Mouse (Mus musculus) CH12.LX (cell line): Measurements from ENCODE around the gene Mapk1ip1. TPM values are rescaled to one million over a fixed set of nuclear protein-coding genes. Genes with fewer than 3 reads are reported as not detected.

ENCODE experiments used
- DNase-seq: peaks from one replicate; pipeline ENCODE4 v3.0.0-alpha.2; 2013; ENCODE audit errors: extremely low read depth
- H3K27ac ChIP-seq: 2 replicates; pipeline ENCODE4 v1.5.1; 2012; ENCODE audit warnings: low read depth, mild to moderate bottlenecking, control low read depth, moderate library complexity; ENCODE audit not compliant: insufficient read depth
- H3K27me3 ChIP-seq: replicated peaks from 2 replicates; pipeline ENCODE3; 2012; ENCODE audit warnings: inconsistent platforms
- H3K36me3 ChIP-seq, 2 experiments: replicated peaks in 1 of 2; 2 replicates each; pipeline versions ENCODE3 to v1.6.1; 2012; ENCODE audit warnings: inconsistent platforms in 1 of 2, low read length in 1 of 2, mild to moderate bottlenecking in 1 of 2, mixed read lengths in 1 of 2, moderate library complexity in 1 of 2; ENCODE audit not compliant: control insufficient read depth in 1 of 2, insufficient read depth in 1 of 2
- H3K4me1 ChIP-seq, 2 experiments: 2 replicates each; pipeline ENCODE4 v1.6.1; 2012; ENCODE audit warnings: inconsistent platforms in 1 of 2, moderate library complexity in 1 of 2; ENCODE audit not compliant: insufficient read depth in 2 of 2, control insufficient read depth in 1 of 2
- H3K4me2 ChIP-seq: 2 replicates; pipeline ENCODE4 v1.6.1; 2012; ENCODE audit warnings: low read depth, mild to moderate bottlenecking, control low read depth; ENCODE audit not compliant: poor library complexity, insufficient read depth, severe bottlenecking
- H3K4me3 ChIP-seq, 3 experiments: fragments of 150-350 bp in 1 of 3; sonication (generic) in 1 of 3; replicated peaks in 1 of 3; 2 replicates each; pipeline versions ENCODE3 to v1.5.1; 2011 to 2012; ENCODE audit warnings: low read depth in 2 of 3, low read length in 2 of 3, mild to moderate bottlenecking in 2 of 3, moderate library complexity in 2 of 3, control low read depth in 1 of 3, improper control_type of control experiment in 1 of 3, inconsistent platforms in 1 of 3, mixed read lengths in 1 of 3; ENCODE audit not compliant: poor library complexity in 1 of 3
- H3K79me2 ChIP-seq: replicated peaks from 2 replicates; pipeline ENCODE4 v1.6.1; 2012; ENCODE audit warnings: mild to moderate bottlenecking, moderate library complexity; ENCODE audit not compliant: control insufficient read depth, poor library complexity, insufficient read depth, severe bottlenecking; ENCODE audit errors: extremely low read depth
- H3K9ac ChIP-seq: 2 replicates; pipeline ENCODE4 v1.6.1; 2012; ENCODE audit warnings: low read depth, mild to moderate bottlenecking, control low read depth, moderate library complexity; ENCODE audit not compliant: insufficient read depth
- H3K9me3 ChIP-seq: replicated peaks from 2 replicates; pipeline ENCODE3; 2012; ENCODE audit warnings: low read length, inconsistent platforms, mixed read lengths
- BHLHE40 ChIP-seq: IDR thresholded peaks from 2 replicates; pipeline ENCODE4 v1.6.1; 2011; ENCODE audit warnings: mild to moderate bottlenecking, low read depth, low read length, improper control_type of control experiment
- CHD1 ChIP-seq: IDR thresholded peaks from 2 replicates; pipeline ENCODE4 v1.6.1; 2012; ENCODE audit warnings: low read depth, low read length, improper control_type of control experiment, inconsistent platforms
- CHD2 ChIP-seq: IDR thresholded peaks from 2 replicates; pipeline ENCODE4 v1.6.1; 2011; ENCODE audit warnings: low read length, improper control_type of control experiment
- CTCF ChIP-seq, 2 experiments: IDR thresholded peaks in 1 of 2; conservative IDR thresholded peaks in 1 of 2; 2 replicates each; pipeline ENCODE4 v1.5.1; 2011 to 2012; ENCODE audit warnings: low read depth in 2 of 2, low read length in 2 of 2, improper control_type of control experiment in 1 of 2, inconsistent platforms in 1 of 2, mild to moderate bottlenecking in 1 of 2, moderate library complexity in 1 of 2
- E2F4 ChIP-seq: IDR thresholded peaks from 2 replicates; pipeline ENCODE4 v1.6.1; 2011; ENCODE audit warnings: low read depth, low read length, improper control_type of control experiment; ENCODE audit not compliant: insufficient replicate concordance
- ELF1 ChIP-seq: IDR thresholded peaks from 2 replicates; pipeline ENCODE4 v1.6.1; 2014; ENCODE audit warnings: low read depth, mild to moderate bottlenecking, inconsistent platforms, low read length, improper control_type of control experiment
- EP300 ChIP-seq: IDR thresholded peaks from 2 replicates; pipeline ENCODE4 v1.6.1; 2011; ENCODE audit warnings: low read length, improper control_type of control experiment
- GABPA ChIP-seq: IDR thresholded peaks from 2 replicates; pipeline ENCODE4 v1.6.1; 2012; ENCODE audit warnings: low read depth, low read length, improper control_type of control experiment, inconsistent platforms; ENCODE audit not compliant: insufficient replicate concordance
- IRF4 ChIP-seq: IDR thresholded peaks from 2 replicates; pipeline ENCODE4 v1.6.1; 2014; ENCODE audit warnings: low read depth, mild to moderate bottlenecking, inconsistent platforms, low read length, improper control_type of control experiment
- JUN ChIP-seq: IDR thresholded peaks from 2 replicates; pipeline ENCODE4 v1.6.1; 2011; ENCODE audit warnings: low read depth, mild to moderate bottlenecking, low read length, improper control_type of control experiment, moderate library complexity; ENCODE audit not compliant: insufficient read depth
- KAT2A ChIP-seq: IDR thresholded peaks from 2 replicates; pipeline ENCODE4 v1.6.1; 2012; ENCODE audit warnings: low read length, improper control_type of control experiment, inconsistent platforms; ENCODE audit not compliant: insufficient replicate concordance
- MAX ChIP-seq: IDR thresholded peaks from 2 replicates; pipeline ENCODE4 v1.6.1; 2011; ENCODE audit warnings: low read length, improper control_type of control experiment
- MAZ ChIP-seq: IDR thresholded peaks from 2 replicates; pipeline ENCODE4 v1.6.1; 2012; ENCODE audit warnings: low read depth, mild to moderate bottlenecking, inconsistent platforms, low read length, improper control_type of control experiment, moderate library complexity
- MEF2A ChIP-seq: IDR thresholded peaks from 2 replicates; pipeline ENCODE4 v1.6.1; 2014; ENCODE audit warnings: low read depth, mild to moderate bottlenecking, inconsistent platforms, low read length, improper control_type of control experiment, borderline replicate concordance
- MXI1 ChIP-seq: IDR thresholded peaks from 2 replicates; pipeline ENCODE4 v1.6.1; 2011; ENCODE audit warnings: mild to moderate bottlenecking, low read depth, low read length, improper control_type of control experiment
- MYC ChIP-seq: IDR thresholded peaks from 2 replicates; pipeline ENCODE4 v1.6.1; 2011; ENCODE audit warnings: low read depth, mild to moderate bottlenecking, improper control_type of control experiment, low read length
- NELFE ChIP-seq: IDR thresholded peaks from 2 replicates; pipeline ENCODE4 v1.6.1; 2011; ENCODE audit warnings: low read depth, low read length, improper control_type of control experiment
- NRF1 ChIP-seq: IDR thresholded peaks from 2 replicates; pipeline ENCODE4 v1.6.1; 2014; ENCODE audit warnings: low read depth, mild to moderate bottlenecking, inconsistent platforms, low read length, improper control_type of control experiment, moderate library complexity
- POLR2AphosphoS2 ChIP-seq: IDR thresholded peaks from 2 replicates; pipeline ENCODE4 v1.6.1; 2011; ENCODE audit warnings: low read depth, low read length, improper control_type of control experiment
- RAD21 ChIP-seq: IDR thresholded peaks from 2 replicates; pipeline ENCODE4 v1.6.1; 2011; ENCODE audit warnings: low read depth, mild to moderate bottlenecking, low read length, improper control_type of control experiment, moderate library complexity
- RCOR1 ChIP-seq: conservative IDR thresholded peaks from 2 replicates; pipeline ENCODE4 v1.6.1; 2012; ENCODE audit warnings: low read depth, mild to moderate bottlenecking, inconsistent platforms, low read length, improper control_type of control experiment
- SIN3A ChIP-seq: IDR thresholded peaks from 2 replicates; pipeline ENCODE4 v1.6.1; 2012; ENCODE audit warnings: low read length, improper control_type of control experiment, inconsistent platforms
- TCF12 ChIP-seq: IDR thresholded peaks from 2 replicates; pipeline ENCODE4 v1.6.1; 2014; ENCODE audit warnings: low read depth, mild to moderate bottlenecking, inconsistent platforms, low read length, improper control_type of control experiment
- ZKSCAN1 ChIP-seq: IDR thresholded peaks from 2 replicates; pipeline ENCODE4 v1.6.1; 2012; ENCODE audit warnings: low read depth, inconsistent platforms, low read length, improper control_type of control experiment, borderline replicate concordance
- ZMIZ1 ChIP-seq: IDR thresholded peaks from 2 replicates; pipeline ENCODE4 v1.6.1; 2012; ENCODE audit warnings: low read depth, mild to moderate bottlenecking, inconsistent platforms, low read length, improper control_type of control experiment
- ZNF384 ChIP-seq: IDR thresholded peaks from 2 replicates; pipeline ENCODE4 v1.6.1; 2012; ENCODE audit warnings: low read depth, low read length, improper control_type of control experiment, inconsistent platforms
- dilution Hi-C: fragments of 300-500 bp; cut with MboI; formaldehyde crosslinking; loops from 2 replicates; pipeline ENCODE4 v1.14.3; 2020; ENCODE audit warnings: low sequenced_read_pairs; ENCODE audit not compliant: extremely low pct_unique_long_range_greater_than_20kb, extremely low pct_ligation_motif_present
- in situ Hi-C: fragments of 300-500 bp; cut with MboI; formaldehyde crosslinking; loops from 3 replicates; pipeline ENCODE4 v1.14.3; 2019; ENCODE audit warnings: low sequenced_read_pairs, low pct_ligation_motif_present, low pct_unique_long_range_greater_than_20kb, mixed read lengths
- polyA plus RNA-seq: library from polyadenylated mRNA; unstranded; fragments of >175 nt; gene quantifications from 2 replicates; pipeline ENCODE4 v1.2.1, GENCODE M21; 2012; ENCODE audit warnings: low read depth; ENCODE audit not compliant: insufficient read length
- total RNA-seq, 2 experiments: library from RNA; depleted of rRNA; stranded (reverse); fragments of 300-350 nt in 1 of 2; fragments of >200 nt in 1 of 2; gene quantifications; 2 replicates each; pipeline ENCODE4 v1.2.3; 2012 to 2014

Gene Mapk1ip1
- total and polyA plus RNA-seq, 3 experiments = 4.2 to 6.6 (median 5.1) TPM

- peak overlapping the region; percentile 85 for H3K4me2 ChIP-seq
- dilution Hi-C loops (no loop called here), in situ Hi-C loops (loop anchor here (25.0 kb wide), 1 partner anchor 1359 kb away; no protein-coding TSS in a partner anchor)
- peak overlapping the region; percentile 15; the same call in 1 of the 2 replicates for H3K27ac ChIP-seq
- DNase-seq = no peak
- peaks cover 12 to 33% of the 10 kb centered on the region in 2 experiments for H3K4me1 ChIP-seq
- TF ChIP-seq EP300 (no peak), CTCF (conservative IDR thresholded peaks at IDR 0.05 in 1 of 2, IDR thresholded peaks at IDR 0.05 in 1 of 2; ENCODE audit: low read depth in 2 of 2, low read length in 2 of 2) (no peak), ZNF384 (no peak), ZKSCAN1 (no peak), CHD2 (no peak), RAD21 (no peak), ZMIZ1 (no peak), MAZ (no peak), NELFE (no peak), BHLHE40 (no peak), MEF2A (no peak), IRF4 (no peak), RCOR1 (no peak), ELF1 (no peak)
- H3K27me3 ChIP-seq = no peaks in the 10 kb centered on the region
- peak overlapping the region; percentile 98 for H3K9ac ChIP-seq
- H3K9me3 ChIP-seq = no peaks in the 10 kb centered on the region
- H3K79me2 ChIP-seq = peaks cover 25% of the 10 kb centered on the region
- peak overlapping the region; percentile 77 to 100 (median 96) for H3K4me3 ChIP-seq
- peaks cover 7 to 35% of the 10 kb centered on the region in 2 experiments for H3K36me3 ChIP-seq
Observed at GRCm38 (mm10) chr7:138846502-138846991, 474 bp upstream of the Mapk1ip1 start.

GRCm38 (mm10) chr7:138845111-138845510, 962 bp downstream of the Mapk1ip1 start:
- peaks cover 19% of the 10 kb centered on the region for H3K79me2 ChIP-seq
- H3K4me1 ChIP-seq = peaks cover 12 to 33% of the 10 kb centered on the region in 2 experiments
- peak overlapping the region; percentile 93 for H3K4me2 ChIP-seq
- TF ChIP-seq JUN (no peak), EP300 (no peak), KAT2A (no peak), IRF4 (no peak), BHLHE40 (no peak), TCF12 (no peak), MYC (no peak), GABPA (no peak), RCOR1 (no peak), MAX (no peak), CHD1 (no peak), E2F4 (no peak), NRF1 (no peak), POLR2AphosphoS2 (no peak), CHD2 (no peak), MXI1 (no peak), RAD21 (no peak), SIN3A (no peak)
- dilution Hi-C loops = no loop called here
- no peak overlapping the region for H3K27ac ChIP-seq
- peak overlapping the region; percentile 74 to 100 (median 96) for H3K4me3 ChIP-seq
- H3K9ac ChIP-seq = peak overlapping the region; percentile 98
- peaks cover under 1 to 32% of the 10 kb centered on the region in 2 experiments for H3K36me3 ChIP-seq
- in situ Hi-C loops = loop anchor here (25.0 kb wide), 1 partner anchor 1358 kb away; no protein-coding TSS in a partner anchor
- no peak for DNase-seq
- no peaks in the 10 kb centered on the region for H3K27me3 ChIP-seq
- no peaks in the 10 kb centered on the region for H3K9me3 ChIP-seq
